Mouse (Mus musculus) colon, adult 2 months (tissue): ENCODE data around the gene Rngtt. TPM values are rescaled to one million over a fixed set of nuclear protein-coding genes. Genes with fewer than 3 reads are reported as not detected.

Source experiments
- polyA plus RNA-seq: library from polyadenylated mRNA; depleted of rRNA; stranded (reverse); fragments of >200 nt; gene quantifications from 2 replicates; pipeline ENCODE4 v1.2.3, GENCODE M21; 2012; rRNA removed

The Rngtt gene
- polyA plus RNA-seq, result 1.7 and 1.9 TPM in 2 replicates

DNA sequence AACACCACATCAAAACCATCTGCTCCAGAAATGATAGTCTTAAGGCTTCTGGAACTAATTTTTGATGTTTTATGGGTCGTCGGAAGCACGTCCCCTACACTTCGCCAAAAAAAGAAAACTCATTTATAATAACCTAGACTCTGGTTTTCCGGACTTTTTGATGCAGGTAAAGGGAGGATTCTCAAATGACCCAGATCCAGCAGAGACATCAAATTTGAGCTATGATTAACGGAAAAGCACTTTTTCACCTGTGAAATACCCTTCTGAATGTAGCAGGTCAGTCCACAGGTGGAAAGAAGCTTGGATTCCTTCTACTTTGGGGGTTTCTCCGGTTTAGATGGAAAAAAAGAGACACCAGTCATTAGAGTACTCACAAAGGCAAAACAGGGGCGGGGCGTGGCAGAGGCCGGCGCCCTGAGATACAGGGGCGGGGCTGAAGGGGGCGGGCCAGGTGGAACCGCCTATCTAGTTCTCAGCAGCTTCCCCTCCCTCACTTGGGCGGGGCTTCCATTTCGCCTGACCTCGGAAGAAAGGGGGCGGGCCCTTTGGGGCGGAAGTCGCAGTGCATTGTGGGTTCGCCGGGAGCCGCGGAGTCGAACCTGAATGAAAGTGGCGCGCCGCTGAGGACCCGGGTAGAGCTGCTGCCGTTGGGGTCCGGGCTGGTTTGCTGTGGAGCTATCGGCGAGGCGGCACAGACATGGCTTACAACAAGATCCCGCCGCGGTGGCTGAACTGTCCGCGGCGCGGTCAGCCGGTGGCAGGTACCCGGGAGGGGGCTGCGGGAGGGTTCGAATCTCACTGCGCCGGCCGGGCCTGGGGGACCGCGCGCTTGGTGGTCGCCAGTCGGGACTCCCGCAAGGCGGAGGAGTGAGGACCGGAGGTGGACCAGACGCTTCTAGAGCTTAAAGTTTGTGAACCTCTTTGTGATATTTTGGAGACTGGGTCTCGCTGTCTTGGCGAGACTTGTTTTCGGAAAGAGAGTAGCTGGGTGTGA is at the start of gene Rngtt:
Gene Rngtt, plus strand, starts transcription at position 548 of the 994 bp plus-strand sequence.

GRCm38 (mm10) chr4:33290002-33290401 is 20.1 kb upstream of the Rngtt start, which contains the start of gene Pnrc1:
TSS of gene Pnrc1 (minus strand) at chr4:33290163.

Other genes with a start within 250 kb of the Rngtt start
- 0.34 and 0.76 TPM in 2 replicates for gene Gabrr2, start 247.3 kb upstream of the Rngtt start, polyA plus RNA-seq
- 0.06 TPM in 1 of 2 replicates, not detected in the other for gene Gabrr1, start 177.8 kb upstream of the Rngtt start, polyA plus RNA-seq
- 7.0 and 7.6 TPM in 2 replicates for gene Pm20d2, start 120.6 kb upstream of the Rngtt start, polyA plus RNA-seq
- gene Srsf12, start 101.3 kb upstream of the Rngtt start, polyA plus RNA-seq, result 0.38 and 0.41 TPM in 2 replicates
- 106 and 120 TPM in 2 replicates for gene Pnrc1, start 20.1 kb upstream of the Rngtt start, polyA plus RNA-seq